Mouse (Mus musculus) T-helper 1 cell (primary cell): ENCODE measurements at regions not wholly inside any gene's neighbourhood (a gene's known extent, or its start where the extent isn't known, plus 50 kb on each side); places are given as distances from the start of the nearest gene placed in this dataset.

Source experiments
- in situ Hi-C: fragments of 300-600 bp; cut with MboI, MseI; formaldehyde crosslinking; loops from one replicate; pipeline ENCODE4 v1.15.1; 2025; ENCODE audit warnings: high pct_unique_total_duplicates

DNA sequence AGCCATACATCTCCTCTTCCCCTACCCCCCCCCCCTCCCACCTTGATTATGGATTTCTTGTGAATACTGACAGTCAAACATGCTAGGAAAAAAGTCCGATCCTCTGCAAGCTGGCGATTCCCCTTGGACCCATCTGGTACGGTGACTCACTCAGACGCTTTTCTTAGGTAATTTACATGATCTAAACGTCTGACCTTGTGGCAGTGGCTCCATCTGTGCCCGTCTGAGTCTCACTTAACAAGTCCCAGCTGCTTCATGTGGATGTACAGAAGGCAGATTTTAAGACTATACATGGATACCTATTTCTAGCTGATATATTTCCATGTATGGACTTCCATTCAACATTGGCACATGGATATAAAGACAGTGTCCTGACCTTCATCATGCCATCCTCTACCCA lies 481.0 kb downstream of the Lipi start:
- in situ Hi-C loops, result loop anchor here (10.0 kb wide), 1 partner anchor 340 kb away; no protein-coding TSS in a partner anchor

DNA sequence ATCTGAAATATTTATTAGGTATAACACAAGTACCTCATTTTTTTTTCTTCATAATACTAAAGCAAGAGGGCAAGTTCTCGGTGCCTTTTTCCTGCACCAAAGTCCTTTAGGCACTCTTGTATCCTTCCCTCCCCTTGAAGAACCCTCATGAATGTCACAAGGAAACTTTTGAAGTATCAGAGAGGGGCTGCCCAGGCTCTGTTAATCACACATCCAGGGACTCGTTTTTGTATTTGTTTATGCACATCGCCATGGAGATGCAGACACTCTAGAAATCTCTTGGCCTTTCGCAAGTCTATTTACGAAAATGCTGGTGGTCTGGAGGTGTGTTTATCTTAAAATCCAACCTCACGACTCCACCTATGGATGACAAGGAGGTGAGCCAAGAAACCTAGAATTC lies 492.7 kb downstream of the Lipi start:
- in situ Hi-C loops, result no loop called here

DNA sequence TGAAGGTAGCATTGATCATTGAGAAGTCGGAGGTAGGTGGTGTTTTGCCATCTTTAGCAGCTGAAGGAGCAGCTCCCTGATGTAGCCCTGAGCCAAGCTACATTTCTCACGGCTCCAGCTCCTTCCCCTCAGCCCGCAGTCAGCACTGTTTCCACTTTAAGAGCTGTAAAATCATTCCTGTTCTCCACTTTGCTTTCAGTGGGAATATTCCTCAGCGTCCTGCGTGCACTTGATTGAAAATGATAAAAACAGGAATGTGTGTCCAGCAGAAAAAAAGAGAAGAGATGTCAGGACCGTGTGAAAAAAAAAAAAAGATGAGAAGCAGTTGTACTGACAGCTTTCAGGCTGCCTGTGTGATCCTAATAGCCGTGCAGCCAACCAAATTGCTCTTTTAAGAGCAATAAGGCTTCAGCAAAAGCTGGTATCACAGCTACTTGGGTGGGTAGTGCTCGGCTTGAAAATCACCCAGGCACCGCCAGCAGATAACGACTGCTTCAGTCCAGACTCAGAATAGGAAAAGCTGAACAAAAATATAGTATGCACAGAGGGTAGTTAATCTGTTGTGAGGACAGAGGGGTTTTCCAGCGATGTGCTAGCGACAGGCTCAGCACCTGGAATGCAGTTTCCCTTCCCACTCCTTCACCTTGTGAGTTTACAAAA lies 493.3 kb downstream of the Lipi start:
- in situ Hi-C loops, result no loop called here

DNA sequence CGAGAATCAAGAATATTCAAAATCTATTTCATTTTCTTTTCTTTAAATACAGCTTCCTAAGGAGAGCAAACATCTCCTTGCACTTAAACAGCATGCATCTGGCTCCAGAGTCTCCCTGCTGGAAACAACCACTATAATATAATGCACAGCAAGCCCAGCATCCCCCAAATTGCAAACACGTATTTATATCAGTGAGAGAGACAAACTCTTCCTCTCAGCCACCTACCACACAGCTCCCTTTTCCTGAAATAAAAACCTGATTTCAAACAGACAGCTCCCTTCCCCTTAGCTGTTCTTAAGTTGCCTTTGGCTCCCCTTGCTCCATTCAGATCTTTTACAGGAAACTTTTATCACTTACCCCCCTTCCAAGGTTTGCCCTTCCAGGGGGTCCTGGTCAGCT lies 493.9 kb downstream of the Lipi start:
- in situ Hi-C loops, result no loop called here

DNA sequence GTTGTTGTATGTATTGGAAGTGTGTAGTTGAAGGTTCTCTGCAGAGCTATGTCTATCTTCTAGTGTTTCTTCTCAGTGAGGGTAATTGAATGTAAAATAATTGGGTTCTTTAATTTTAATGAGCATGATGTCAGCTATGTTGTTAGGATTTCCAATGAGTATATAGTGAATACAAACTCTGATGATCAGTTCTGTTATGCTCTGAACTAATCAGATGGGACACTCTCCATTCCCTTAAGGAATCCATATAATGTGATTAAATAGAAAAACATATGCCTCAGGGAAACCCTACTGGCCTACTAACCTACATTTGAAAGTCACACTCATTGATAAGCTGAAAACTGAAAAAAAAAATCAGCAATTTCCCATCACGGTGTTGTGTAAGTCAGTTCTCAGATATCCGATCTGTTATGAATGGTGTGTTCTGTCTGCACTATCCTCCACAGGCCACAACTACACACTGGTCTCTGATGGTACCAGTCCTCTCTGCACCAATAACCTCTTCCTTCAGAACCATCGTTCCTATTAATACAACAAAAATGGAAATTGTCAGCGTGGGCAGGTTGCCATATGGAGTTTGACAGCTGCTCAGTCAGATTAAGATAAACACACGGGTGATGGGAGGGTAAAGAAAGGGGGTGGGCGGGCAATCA lies 496.4 kb downstream of the Lipi start:
- in situ Hi-C loops, result no loop called here

DNA sequence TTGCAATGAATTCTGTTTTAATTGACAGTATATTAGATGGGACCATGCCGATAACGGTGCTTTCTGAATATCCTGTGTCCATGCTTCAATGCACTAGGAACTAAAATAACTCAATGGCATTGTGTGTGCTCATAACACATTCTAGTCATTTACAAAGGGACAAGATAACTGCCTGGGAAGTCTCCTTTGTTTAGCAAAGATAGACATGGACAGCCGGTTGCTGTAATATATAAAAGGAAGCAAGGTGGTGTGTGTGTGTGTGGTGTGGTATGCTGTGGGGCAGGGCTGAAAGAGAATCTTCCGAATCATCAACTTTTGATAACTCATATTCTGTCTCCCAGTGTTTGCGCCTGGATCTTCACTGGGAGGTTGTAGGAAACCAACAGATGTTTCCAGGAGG lies 497.2 kb downstream of the Lipi start:
- in situ Hi-C loops, result no loop called here

DNA sequence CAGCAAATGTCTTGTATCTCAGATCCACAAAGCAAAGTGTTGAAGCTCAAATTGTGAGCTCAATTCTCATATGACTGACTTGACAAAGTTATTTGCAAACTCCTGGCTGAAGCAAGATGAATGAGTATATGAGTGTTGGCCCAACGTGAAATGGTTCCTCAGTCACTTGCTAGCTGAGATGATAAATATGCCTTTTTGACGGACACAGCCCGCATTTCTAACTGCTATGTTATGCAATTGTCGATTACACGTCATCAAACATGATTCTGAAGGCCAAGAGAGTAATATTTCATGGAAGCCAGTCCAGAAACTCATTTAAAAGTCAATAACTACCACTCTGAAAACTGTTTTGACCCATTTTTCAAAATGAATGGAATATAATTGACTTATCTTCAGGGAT lies 520.6 kb downstream of the Lipi start:
- in situ Hi-C loops, result loop anchor here (25.0 kb wide), 1 partner anchor 1472 kb away; no protein-coding TSS in a partner anchor

DNA sequence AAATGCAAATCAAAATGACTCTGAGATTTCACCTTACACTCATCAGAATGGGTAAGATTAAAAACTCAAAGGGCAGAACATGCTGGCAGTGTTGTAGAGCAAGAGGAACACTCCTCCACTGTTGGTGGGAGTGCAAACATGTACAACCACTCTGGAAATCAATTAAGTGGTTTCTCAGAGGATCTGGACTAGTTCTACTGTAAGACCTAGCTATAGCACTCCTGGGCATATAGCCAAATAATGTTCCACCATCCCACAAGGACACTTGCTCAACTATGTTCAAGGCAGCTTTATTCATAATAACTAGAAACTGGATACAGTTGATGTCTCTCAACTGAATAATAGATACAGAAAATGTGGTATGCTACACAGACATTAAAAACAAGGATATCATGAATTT lies 532.9 kb downstream of the Lipi start:
- in situ Hi-C loops, result loop anchor here (25.0 kb wide), 1 partner anchor 1484 kb away; no protein-coding TSS in a partner anchor

DNA sequence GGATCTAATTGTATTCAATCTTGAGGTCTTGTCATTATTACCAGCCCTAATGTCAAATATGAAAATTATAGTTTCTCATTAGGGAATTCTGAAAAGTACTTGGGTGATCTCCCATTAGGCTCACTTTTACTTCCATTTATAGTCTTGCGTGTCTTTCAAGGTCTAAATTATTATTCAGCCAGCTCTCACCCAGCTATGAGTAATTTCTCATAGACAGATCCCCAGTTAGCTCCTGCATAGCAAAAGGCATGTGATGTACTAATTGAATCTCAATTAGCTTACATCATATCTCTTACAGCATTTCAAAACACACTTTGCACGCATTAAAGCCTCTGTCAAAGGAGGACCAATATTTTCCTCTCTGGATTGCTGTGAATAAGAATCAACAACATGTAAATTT lies 539.9 kb downstream of the Lipi start:
- in situ Hi-C loops, result no loop called here
